Mouse (Mus musculus) lung, postnatal 0 days (tissue): Measurements from ENCODE around the gene Rassf8.

Experiments used
- CTCF ChIP-seq: IDR thresholded peaks from 2 replicates; pipeline ENCODE4 v1.5.1; 2016; ENCODE audit warnings: antibody characterized with exemption, mild to moderate bottlenecking
- EP300 ChIP-seq: IDR thresholded peaks from 2 replicates; pipeline ENCODE4 v1.6.1; 2016; ENCODE audit warnings: antibody characterized with exemption, mild to moderate bottlenecking, control low read depth

- TF ChIP-seq EP300 (no peak), CTCF (no peak)
Observed at GRCm38 (mm10) chr6:145846076-145846475, 99.5 kb downstream of the Rassf8 start.
